Mouse (Mus musculus): Measurements from ENCODE around the gene Fam187b. TPM values are rescaled to one million over a fixed set of nuclear protein-coding genes. Genes with fewer than 3 reads are reported as not detected.

Fam187b gene
- polyA plus RNA-seq, 1 experiment = not detected

DNA sequence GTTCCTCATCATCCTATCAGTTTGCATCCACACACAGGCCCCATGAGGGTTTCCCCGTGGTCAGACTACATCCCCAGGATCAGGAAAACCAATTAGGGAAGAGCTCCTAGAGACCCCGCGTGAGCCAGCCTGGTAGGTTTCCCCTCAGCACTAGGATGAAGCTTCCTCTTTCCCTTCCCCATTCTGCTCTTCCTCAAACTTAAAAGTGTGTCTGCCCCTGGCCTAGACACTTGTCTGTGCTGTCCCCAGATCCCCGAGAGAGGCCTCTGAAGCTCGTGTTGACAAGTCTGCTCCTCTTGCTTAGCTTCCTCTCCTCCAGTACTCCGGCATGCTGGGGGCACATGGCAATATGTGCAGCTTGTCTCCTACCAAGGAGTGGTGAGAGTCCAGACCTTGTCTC lies 20.1 kb upstream of the Fam187b start:
- H3ac ChIP-seq (ENCODE audit: control insufficient read depth, insufficient read length, low read depth) = no peak overlapping the region
- peaks cover 47% of the 10 kb centered on the region for H3K36me3 ChIP-seq (ENCODE audit: control insufficient read depth, insufficient read depth)
- H3K79me2 ChIP-seq (ENCODE audit: control insufficient read depth, insufficient read depth) = peaks cover 25% of the 10 kb centered on the region
- H3K79me3 ChIP-seq (ENCODE audit: low read depth) = peaks cover 3% of the 10 kb centered on the region
- no peak overlapping the region for H3K4me3 ChIP-seq (ENCODE audit: insufficient read depth, poor library complexity, severe bottlenecking)
- no peaks in the 10 kb centered on the region for H3K27me3 ChIP-seq (ENCODE audit: control insufficient read depth, insufficient read depth, insufficient read length)
- TF ChIP-seq MYOD1 (IDR thresholded peaks at IDR 0.05; ENCODE audit: control insufficient read depth, insufficient read length, low read depth) (no peak), MYOG (IDR thresholded peaks at IDR 0.05; ENCODE audit: control insufficient read depth, extremely low read depth, insufficient read length) (no peak), USF1 (IDR thresholded peaks at IDR 0.05; ENCODE audit: low read depth) (no peak), MAX (IDR thresholded peaks at IDR 0.05) (no peak), FOSL1 (IDR thresholded peaks at IDR 0.05; ENCODE audit: insufficient read depth, low read length, poor library complexity, severe bottlenecking) (no peak), CEBPB (IDR thresholded peaks at IDR 0.05; ENCODE audit: low read depth) (no peak), CTCF (IDR thresholded peaks at IDR 0.05; ENCODE audit: control insufficient read depth, insufficient read depth, insufficient read length) (no peak)

DNA sequence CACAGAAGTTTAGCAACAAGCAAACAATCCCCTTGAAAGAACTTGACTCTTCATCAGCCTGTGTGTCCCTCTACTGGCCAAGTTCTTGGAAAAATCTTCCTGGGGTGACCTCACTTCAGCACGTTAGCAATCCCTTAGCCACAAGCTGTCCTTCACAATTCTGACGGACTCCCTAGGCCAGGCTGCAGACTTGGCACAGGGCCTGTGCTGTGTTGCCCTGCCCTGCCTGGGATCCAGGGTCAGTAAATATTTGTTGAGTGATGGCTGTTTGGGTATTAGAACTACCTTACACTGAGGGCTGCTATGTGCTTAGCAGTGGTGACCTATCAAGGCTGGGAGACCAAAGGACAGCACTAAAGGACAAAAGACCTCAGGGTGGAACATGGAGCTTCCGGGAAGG lies 19.6 kb upstream of the Fam187b start:
- TF ChIP-seq MAX (IDR thresholded peaks at IDR 0.05) (no peak), USF1 (IDR thresholded peaks at IDR 0.05; ENCODE audit: low read depth) (no peak), MYOG (IDR thresholded peaks at IDR 0.05; ENCODE audit: control insufficient read depth, extremely low read depth, insufficient read length) (no peak), CEBPB (IDR thresholded peaks at IDR 0.05; ENCODE audit: low read depth) (no peak), CTCF (IDR thresholded peaks at IDR 0.05; ENCODE audit: control insufficient read depth, insufficient read depth, insufficient read length) (no peak), MYOD1 (IDR thresholded peaks at IDR 0.05; ENCODE audit: control insufficient read depth, insufficient read length, low read depth) (no peak), FOSL1 (IDR thresholded peaks at IDR 0.05; ENCODE audit: insufficient read depth, low read length, poor library complexity, severe bottlenecking) (no peak)
- Histone ChIP-seq H3K79me3 (ENCODE audit: low read depth) (peaks cover 3% of the 10 kb centered on the region), H3K36me3 (ENCODE audit: control insufficient read depth, insufficient read depth) (peaks cover 43% of the 10 kb centered on the region), H3K4me3 (ENCODE audit: insufficient read depth, poor library complexity, severe bottlenecking) (no peak overlapping the region), H3K79me2 (ENCODE audit: control insufficient read depth, insufficient read depth) (peaks cover 28% of the 10 kb centered on the region), H3ac (ENCODE audit: control insufficient read depth, insufficient read length, low read depth) (no peak overlapping the region), H3K27me3 (ENCODE audit: control insufficient read depth, insufficient read depth, insufficient read length) (no peaks in the 10 kb centered on the region)

DNA sequence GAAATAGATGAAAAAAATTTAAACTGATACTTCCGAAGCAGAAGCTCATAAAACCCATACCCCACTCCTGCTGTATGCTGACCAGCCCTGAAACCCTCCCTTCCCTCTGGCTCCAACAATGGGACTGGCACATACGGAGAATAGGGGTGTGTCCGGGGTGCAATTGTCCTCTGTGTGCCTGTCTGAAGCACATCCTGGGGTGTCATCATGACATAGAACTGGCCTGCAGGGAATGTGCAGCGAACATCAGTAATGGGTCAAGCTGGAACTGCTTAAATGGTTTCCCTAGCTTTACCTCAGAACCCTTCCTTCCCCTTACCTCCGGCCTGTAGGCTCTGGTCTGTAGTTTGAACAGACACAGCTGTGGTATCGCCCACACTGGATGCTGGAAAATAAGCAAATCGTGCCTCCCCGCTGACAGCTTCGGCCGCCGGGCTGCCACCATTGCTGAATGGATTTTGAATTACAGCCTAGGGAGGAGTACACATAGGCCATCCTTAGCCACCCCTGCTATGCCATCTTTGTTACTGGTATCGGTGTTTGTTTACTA lies 18.5 kb upstream of the Fam187b start:
- Histone ChIP-seq H3K79me3 (ENCODE audit: low read depth) (peaks cover 3% of the 10 kb centered on the region), H3K4me3 (ENCODE audit: insufficient read depth, poor library complexity, severe bottlenecking) (no peak overlapping the region), H3K27me3 (ENCODE audit: control insufficient read depth, insufficient read depth, insufficient read length) (no peaks in the 10 kb centered on the region), H3K36me3 (ENCODE audit: control insufficient read depth, insufficient read depth) (peaks cover 35% of the 10 kb centered on the region), H3ac (ENCODE audit: control insufficient read depth, insufficient read length, low read depth) (no peak overlapping the region), H3K79me2 (ENCODE audit: control insufficient read depth, insufficient read depth) (peaks cover 28% of the 10 kb centered on the region)
- no peak for TF ChIP-seq FOSL1 (IDR thresholded peaks at IDR 0.05; ENCODE audit: insufficient read depth, low read length, poor library complexity, severe bottlenecking)
- TF ChIP-seq MYOD1 (IDR thresholded peaks at IDR 0.05; ENCODE audit: control insufficient read depth, insufficient read length, low read depth) = no peak
- TF ChIP-seq CTCF (IDR thresholded peaks at IDR 0.05; ENCODE audit: control insufficient read depth, insufficient read depth, insufficient read length) = no peak
- no peak for TF ChIP-seq MAX (IDR thresholded peaks at IDR 0.05)

DNA sequence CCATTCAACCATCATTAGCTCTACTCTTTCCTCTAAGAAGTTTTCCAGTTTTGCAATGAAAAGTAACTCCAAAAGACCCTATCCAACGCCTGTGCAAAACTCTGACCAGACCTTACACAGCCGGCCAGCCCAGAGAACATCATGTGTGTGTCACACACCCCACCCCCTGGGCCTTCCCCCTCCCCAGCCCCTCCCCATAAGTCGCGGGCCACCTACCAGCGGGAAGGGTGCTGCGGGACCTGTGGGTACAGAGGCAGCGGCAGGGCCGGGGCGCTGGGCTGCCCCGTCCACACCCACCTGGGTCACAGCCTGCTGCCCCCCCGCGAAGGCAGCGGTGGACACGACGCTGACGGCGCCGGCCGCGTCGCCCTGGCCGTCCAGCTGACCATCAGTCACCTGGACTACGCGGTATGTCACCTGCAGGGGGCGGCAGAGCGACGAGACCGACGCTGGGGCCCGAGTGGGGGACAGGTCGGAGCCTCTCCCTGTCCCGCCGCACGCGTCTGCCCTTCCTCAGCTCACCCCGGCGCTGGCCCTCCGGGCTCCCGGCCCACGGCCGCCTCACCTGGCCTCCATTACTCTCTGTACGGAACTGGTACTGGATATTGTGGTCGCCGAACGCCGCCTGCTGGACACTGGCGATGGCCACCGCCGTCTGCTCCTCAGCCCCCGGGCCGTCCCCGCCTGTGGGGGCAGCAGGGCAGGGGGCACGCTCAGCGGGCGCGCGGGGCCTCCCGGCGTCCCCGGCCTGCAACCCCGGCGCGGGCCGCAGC lies 17.8 kb upstream of the Fam187b start:
- Histone ChIP-seq H3K36me3 (ENCODE audit: control insufficient read depth, insufficient read depth) (peaks cover 30% of the 10 kb centered on the region), H3K4me3 (ENCODE audit: insufficient read depth, poor library complexity, severe bottlenecking) (peak overlapping the region; percentile 60), H3K79me3 (ENCODE audit: low read depth) (peaks cover 3% of the 10 kb centered on the region)

DNA sequence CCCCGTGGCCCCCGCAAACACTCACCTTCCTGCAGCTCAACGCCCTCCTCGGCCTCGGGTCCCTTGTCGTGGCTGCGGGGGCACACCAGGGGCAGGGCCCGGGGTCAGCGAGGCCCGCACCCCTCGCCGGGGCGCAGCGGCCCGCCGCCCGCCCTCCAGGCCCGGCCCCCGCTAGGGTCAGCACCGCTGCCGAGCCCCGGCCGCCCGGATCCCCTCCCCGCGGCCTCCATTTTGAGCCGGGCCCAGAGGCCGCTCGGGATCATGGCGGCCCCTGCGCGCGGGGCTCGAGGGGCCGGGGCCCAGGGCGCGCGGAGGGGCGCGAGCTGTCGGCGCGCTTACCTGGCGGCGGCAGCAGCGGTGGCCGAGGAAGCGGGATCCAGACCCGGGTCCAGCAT lies 17.2 kb upstream of the Fam187b start:
- Histone ChIP-seq H3K27me3 (ENCODE audit: control insufficient read depth, insufficient read depth, insufficient read length) (no peaks in the 10 kb centered on the region), H3K4me3 (ENCODE audit: insufficient read depth, poor library complexity, severe bottlenecking) (peak overlapping the region; percentile 60), H3K79me2 (ENCODE audit: control insufficient read depth, insufficient read depth) (peaks cover 28% of the 10 kb centered on the region), H3K79me3 (ENCODE audit: low read depth) (peaks cover 3% of the 10 kb centered on the region), H3K36me3 (ENCODE audit: control insufficient read depth, insufficient read depth) (peaks cover 24% of the 10 kb centered on the region), H3ac (ENCODE audit: control insufficient read depth, insufficient read length, low read depth) (peak overlapping the region; percentile 80)
- TF ChIP-seq USF1 (IDR thresholded peaks at IDR 0.05; ENCODE audit: low read depth) = no peak

More for the DNA sequence above, 17.8 kb upstream of the Fam187b start:
- Histone ChIP-seq H3ac (ENCODE audit: control insufficient read depth, insufficient read length, low read depth) (peak overlapping the region; percentile 80), H3K79me2 (ENCODE audit: control insufficient read depth, insufficient read depth) (peaks cover 28% of the 10 kb centered on the region), H3K27me3 (ENCODE audit: control insufficient read depth, insufficient read depth, insufficient read length) (no peaks in the 10 kb centered on the region)
- TF ChIP-seq CTCF (IDR thresholded peaks at IDR 0.05; ENCODE audit: control insufficient read depth, insufficient read depth, insufficient read length) (peak; percentile 96), USF1 (IDR thresholded peaks at IDR 0.05; ENCODE audit: low read depth) (no peak), MAX (IDR thresholded peaks at IDR 0.05) (no peak), MYOD1 (IDR thresholded peaks at IDR 0.05; ENCODE audit: control insufficient read depth, insufficient read length, low read depth) (no peak), CEBPB (IDR thresholded peaks at IDR 0.05; ENCODE audit: low read depth) (no peak)

DNA sequence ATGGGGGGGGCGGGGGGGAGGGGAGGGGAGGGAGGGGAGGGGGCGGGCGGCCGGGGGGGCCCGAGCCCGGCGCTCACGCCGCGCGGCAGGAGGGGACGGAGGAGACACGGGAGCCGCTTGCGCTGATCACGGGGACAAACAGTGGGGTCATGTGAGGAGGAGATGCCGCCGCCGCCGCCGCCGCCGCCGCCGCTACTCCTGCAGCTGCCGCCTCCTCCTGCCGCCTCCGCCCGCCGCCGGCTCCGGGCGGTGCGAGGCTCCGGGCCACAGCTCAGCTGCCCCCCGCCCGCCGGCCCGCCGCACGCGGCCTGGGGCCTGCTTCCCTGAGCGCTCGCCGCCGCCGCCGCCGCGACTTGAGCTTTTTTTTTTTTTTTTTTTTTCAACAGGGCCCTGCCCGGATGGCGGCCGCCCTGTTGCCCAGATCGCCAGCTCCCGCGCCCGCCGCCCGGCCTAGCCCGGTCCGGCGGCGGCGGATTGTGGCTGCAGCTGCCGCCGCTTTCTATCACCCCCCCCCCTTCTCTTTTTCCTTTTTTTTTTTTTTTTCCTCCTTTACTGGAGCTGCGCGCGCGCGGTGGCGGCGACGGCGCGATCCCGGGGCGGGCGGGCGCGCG lies 16.7 kb upstream of the Fam187b start, which contains the start of gene Usf2:
TSS of gene Usf2 (minus strand) at position 48 of the 611 bp plus-strand sequence.
- no peaks in the 10 kb centered on the region for H3K27me3 ChIP-seq (ENCODE audit: control insufficient read depth, insufficient read depth, insufficient read length)
- peaks cover 3% of the 10 kb centered on the region for H3K79me3 ChIP-seq (ENCODE audit: low read depth)
- H3ac ChIP-seq (ENCODE audit: control insufficient read depth, insufficient read length, low read depth) = peak within 1 kb of the TSS; percentile 95
- peak within 1 kb of the TSS; percentile 60 for H3K4me3 ChIP-seq (ENCODE audit: insufficient read depth, poor library complexity, severe bottlenecking)
- no peak for TF ChIP-seq CEBPB (IDR thresholded peaks at IDR 0.05; ENCODE audit: low read depth)
- no peak for TF ChIP-seq FOSL1 (IDR thresholded peaks at IDR 0.05; ENCODE audit: insufficient read depth, low read length, poor library complexity, severe bottlenecking)
- TF ChIP-seq MYOG (IDR thresholded peaks at IDR 0.05; ENCODE audit: control insufficient read depth, extremely low read depth, insufficient read length) = no peak
- TF ChIP-seq USF1 (IDR thresholded peaks at IDR 0.05; ENCODE audit: low read depth) = no peak
- TF ChIP-seq MYOD1 (IDR thresholded peaks at IDR 0.05; ENCODE audit: control insufficient read depth, insufficient read length, low read depth) = no peak
- H3K36me3 ChIP-seq (ENCODE audit: control insufficient read depth, insufficient read depth) = peaks cover 21% of the 10 kb centered on the region
- peaks cover 28% of the 10 kb centered on the region for H3K79me2 ChIP-seq (ENCODE audit: control insufficient read depth, insufficient read depth)

Data from C2C12 (cell line).